Mouse (Mus musculus): ENCODE results near the gene Prkd2. TPM values are rescaled to one million over a fixed set of nuclear protein-coding genes. Genes with fewer than 3 reads are reported as not detected.

The Prkd2 gene
- polyA plus RNA-seq, 1 experiment: 6.5 TPM

DNA sequence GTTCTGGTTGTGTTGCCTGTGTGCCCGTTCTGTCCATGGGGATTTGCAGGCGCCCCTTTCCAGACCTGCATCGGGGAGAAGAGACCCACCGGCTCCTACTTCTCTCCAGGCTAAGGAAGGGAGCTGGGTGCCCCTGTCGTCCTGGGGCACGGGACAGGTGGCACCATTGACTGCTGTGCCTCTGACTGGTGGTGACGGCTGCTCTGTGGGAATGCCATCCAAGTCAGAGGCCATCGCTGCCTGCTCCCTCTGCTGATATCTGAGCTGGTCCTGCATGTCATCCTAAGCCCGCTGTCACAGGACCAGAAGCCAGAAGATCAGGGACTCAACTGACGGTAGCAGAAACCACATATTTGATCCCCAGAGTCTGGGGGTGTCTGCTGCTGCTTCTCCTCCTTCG is 66.2 kb downstream of the Prkd2 start:
- no peaks in the 10 kb centered on the region for H3K27me3 ChIP-seq (ENCODE audit: control insufficient read depth, insufficient read depth, low read length)
- no peak overlapping the region for H3K27ac ChIP-seq (ENCODE audit: insufficient read depth, low read length)
- WGBS: 58% methylated on average over 11 of the region's 11 CpGs
- DNase-seq: no peak
- no peak overlapping the region for H3K4me3 ChIP-seq (replicated peaks; ENCODE audit: insufficient read depth, low read depth, low read length)
- H3K4me1 ChIP-seq (ENCODE audit: control insufficient read depth, insufficient read depth, low read length): 0 out of 2 replicates have a peak, but pooled peaks cover 2% of the 10 kb centered on the region
- no peak for TF ChIP-seq POLR2A (IDR thresholded peaks at IDR 0.05; ENCODE audit: borderline replicate concordance, insufficient read depth, low read length)

DNA sequence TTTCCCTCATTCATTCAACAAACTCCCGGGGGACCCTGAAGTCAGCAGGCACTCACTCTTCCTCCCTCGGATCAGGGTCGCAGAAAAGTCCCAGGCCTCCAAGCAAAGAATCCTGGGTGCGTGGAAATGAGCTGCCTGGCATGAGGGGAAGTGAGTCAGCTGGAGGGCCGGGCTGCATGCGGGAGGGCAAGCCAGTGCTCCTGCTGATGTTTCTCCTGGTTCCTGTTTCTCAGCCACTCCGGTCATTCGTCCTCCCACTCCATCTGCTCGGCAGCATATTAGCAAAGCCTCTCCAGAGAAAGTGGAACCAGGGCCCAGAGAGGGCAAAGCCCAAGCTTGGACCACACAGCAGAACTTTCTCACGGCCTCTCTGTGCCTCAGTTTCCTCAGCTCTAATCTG is 67.2 kb downstream of the Prkd2 start:
- no peak overlapping the region for H3K4me3 ChIP-seq (replicated peaks; ENCODE audit: insufficient read depth, low read depth, low read length)
- WGBS: 23% methylated on average over 10 of the region's 10 CpGs
- DNase-seq: no peak
- no peaks in the 10 kb centered on the region for H3K27me3 ChIP-seq (ENCODE audit: control insufficient read depth, insufficient read depth, low read length)
- H3K27ac ChIP-seq (ENCODE audit: insufficient read depth, low read length): no peak overlapping the region
- TF ChIP-seq POLR2A (IDR thresholded peaks at IDR 0.05; ENCODE audit: borderline replicate concordance, insufficient read depth, low read length) (no peak), CTCF (IDR thresholded peaks at IDR 0.05; ENCODE audit: borderline replicate concordance, insufficient read depth, low read depth, low read length) (no peak)
- H3K4me1 ChIP-seq (ENCODE audit: control insufficient read depth, insufficient read depth, low read length): 0 out of 2 replicates have a peak, but pooled peaks cover 2% of the 10 kb centered on the region

DNA sequence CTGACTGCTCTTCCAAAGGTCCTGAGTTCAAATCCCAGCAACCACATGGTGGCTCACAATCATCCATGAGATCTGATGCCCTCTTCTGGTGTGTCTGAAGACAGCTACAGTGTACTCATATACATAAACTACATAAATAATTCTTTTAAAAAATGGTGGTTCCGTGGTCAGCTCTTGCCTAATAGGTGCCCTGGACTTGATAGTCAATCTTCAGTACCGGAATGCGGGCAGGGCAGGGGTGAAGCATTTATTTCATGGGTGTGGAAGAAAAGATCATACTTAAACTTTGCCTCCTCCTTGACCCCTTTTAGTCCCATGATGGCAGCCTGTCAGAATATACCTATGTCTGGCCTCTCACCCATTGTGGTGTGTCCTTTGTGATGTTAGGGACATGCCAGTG is 69.2 kb downstream of the Prkd2 start:
- Histone ChIP-seq H3K4me3 (replicated peaks; ENCODE audit: insufficient read depth, low read depth, low read length) (no peak overlapping the region), H3K27me3 (ENCODE audit: control insufficient read depth, insufficient read depth, low read length) (no peaks in the 10 kb centered on the region), H3K27ac (ENCODE audit: insufficient read depth, low read length) (no peak overlapping the region), H3K4me1 (ENCODE audit: control insufficient read depth, insufficient read depth, low read length) (peaks cover 17% of the 10 kb centered on the region)
- TF ChIP-seq CTCF (IDR thresholded peaks at IDR 0.05; ENCODE audit: borderline replicate concordance, insufficient read depth, low read depth, low read length) (no peak), POLR2A (IDR thresholded peaks at IDR 0.05; ENCODE audit: borderline replicate concordance, insufficient read depth, low read length) (no peak)
- WGBS: 95% methylated on average over 3 of the region's 3 CpGs
- no peak for DNase-seq

DNA sequence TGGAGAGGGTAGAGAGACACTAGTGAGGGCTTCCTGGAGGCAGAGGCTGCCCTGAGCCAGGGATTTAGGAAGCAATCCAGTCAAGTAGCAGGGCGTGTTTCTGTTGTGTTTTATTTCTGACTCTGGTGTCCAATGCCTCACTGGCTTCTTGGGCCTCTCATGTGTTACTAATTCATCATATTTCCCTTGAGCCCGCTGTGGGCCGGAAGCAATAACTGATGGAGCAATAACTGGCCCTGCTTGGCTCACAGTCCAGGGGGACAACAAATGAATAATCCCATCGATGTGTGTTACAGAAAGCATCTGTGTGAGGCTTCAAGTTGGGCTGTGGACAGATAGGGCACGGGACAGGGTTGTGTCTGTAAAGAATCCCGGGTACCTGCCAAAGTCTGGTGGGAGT is 69.7 kb downstream of the Prkd2 start:
- 63% methylated on average over 6 of the region's 6 CpGs for WGBS
- H3K4me3 ChIP-seq (replicated peaks; ENCODE audit: insufficient read depth, low read depth, low read length): no peak overlapping the region
- peaks cover 21% of the 10 kb centered on the region for H3K4me1 ChIP-seq (ENCODE audit: control insufficient read depth, insufficient read depth, low read length)
- H3K27ac ChIP-seq (ENCODE audit: insufficient read depth, low read length): no peak overlapping the region
- DNase-seq: no peak
- H3K27me3 ChIP-seq (ENCODE audit: control insufficient read depth, insufficient read depth, low read length): no peaks in the 10 kb centered on the region
- TF ChIP-seq POLR2A (IDR thresholded peaks at IDR 0.05; ENCODE audit: borderline replicate concordance, insufficient read depth, low read length): no peak
- TF ChIP-seq CTCF (IDR thresholded peaks at IDR 0.05; ENCODE audit: borderline replicate concordance, insufficient read depth, low read depth, low read length): no peak

DNA sequence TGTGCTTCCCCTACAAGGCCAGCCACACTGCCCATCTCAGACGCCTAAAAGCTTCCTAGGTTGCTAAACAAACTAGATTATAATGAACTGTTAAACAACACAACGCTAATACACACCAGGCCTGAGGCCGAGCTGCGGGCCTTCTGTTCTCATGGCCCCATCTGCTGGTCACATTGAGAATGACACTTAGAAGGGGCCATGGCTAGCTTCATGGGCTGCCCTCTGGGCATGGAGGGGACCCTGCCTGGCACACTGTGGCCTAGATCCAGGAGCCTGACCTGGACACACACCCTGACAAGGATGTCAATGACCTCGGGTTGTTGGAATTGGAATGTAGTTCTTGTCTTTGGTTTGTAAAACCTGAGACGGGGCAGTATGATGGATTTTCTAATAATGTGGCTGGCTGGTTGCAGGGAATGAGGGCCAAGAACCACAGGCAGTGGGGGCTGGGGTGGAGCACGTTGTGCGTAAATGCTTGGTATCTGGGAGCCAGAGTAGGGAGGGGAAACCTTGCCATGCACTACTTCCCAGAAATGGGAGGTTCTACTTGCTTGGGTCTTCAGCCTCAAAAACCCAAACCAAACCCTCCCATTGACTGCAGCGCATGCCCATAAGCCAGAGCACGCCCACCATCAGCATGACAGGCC is 71.2 kb downstream of the Prkd2 start:
- Histone ChIP-seq H3K4me3 (replicated peaks; ENCODE audit: insufficient read depth, low read depth, low read length) (no peak overlapping the region), H3K27me3 (ENCODE audit: control insufficient read depth, insufficient read depth, low read length) (no peaks in the 10 kb centered on the region), H3K4me1 (ENCODE audit: control insufficient read depth, insufficient read depth, low read length) (peaks cover 36% of the 10 kb centered on the region), H3K27ac (ENCODE audit: insufficient read depth, low read length) (no peak overlapping the region)
- DNase-seq: peak; percentile 71 to 77
- TF ChIP-seq CTCF (IDR thresholded peaks at IDR 0.05; ENCODE audit: borderline replicate concordance, insufficient read depth, low read depth, low read length) (peak; percentile 87), POLR2A (IDR thresholded peaks at IDR 0.05; ENCODE audit: borderline replicate concordance, insufficient read depth, low read length) (0 out of 2 replicates have a peak, but pooled peaks have one; percentile 23)
- 23% methylated on average over 10 of the region's 10 CpGs for WGBS

DNA sequence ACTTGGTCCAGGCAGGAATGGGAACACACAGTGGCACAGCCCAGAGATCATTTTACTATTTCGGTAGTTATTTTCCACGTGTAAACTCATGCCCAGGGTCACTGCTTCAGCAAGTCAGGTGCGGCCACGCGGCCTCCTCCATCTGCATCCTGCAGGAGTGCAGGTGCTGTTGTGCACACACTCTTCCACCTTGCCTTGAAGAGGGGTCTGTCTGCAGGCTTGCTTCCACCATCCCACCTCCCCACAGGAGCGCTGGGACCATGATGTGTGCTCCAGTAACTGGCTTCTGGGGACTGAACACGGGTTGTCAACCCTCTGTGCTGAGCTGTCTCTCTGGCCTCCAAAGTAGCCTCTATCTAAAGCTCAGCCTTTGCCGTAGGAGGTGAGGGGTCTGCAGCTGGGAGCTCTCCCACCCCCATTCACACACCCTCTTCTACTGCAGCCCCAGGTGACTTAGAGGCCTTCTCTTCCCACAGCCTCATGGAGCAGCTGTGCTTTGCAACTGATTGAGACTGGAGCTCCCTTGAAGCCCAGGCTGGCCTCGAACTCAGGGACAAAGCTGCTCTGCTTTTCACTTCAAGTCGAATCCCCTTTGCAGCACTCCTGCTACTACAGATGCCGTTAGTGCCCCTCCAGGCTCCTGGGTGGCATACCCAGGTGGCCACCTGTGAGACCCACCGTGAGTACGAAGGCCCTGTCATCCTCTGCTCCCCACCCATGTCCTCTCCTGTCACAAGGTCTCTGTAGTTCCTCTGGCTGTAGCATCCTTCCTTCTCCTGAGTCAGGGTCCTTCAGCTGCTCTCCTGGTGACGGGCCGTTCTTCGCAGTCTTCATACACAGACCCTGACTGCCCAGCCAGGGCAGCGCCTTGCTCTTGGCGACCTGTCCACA is 72.0 kb downstream of the Prkd2 start:
- Histone ChIP-seq H3K4me3 (replicated peaks; ENCODE audit: insufficient read depth, low read depth, low read length) (no peak overlapping the region), H3K27ac (ENCODE audit: insufficient read depth, low read length) (no peak overlapping the region), H3K4me1 (ENCODE audit: control insufficient read depth, insufficient read depth, low read length) (peaks cover 42% of the 10 kb centered on the region), H3K27me3 (ENCODE audit: control insufficient read depth, insufficient read depth, low read length) (no peaks in the 10 kb centered on the region)
- WGBS: 77% methylated on average over 18 of the region's 18 CpGs
- peak in 1 of 2 experiments; percentile 34 for DNase-seq
- no peak for TF ChIP-seq CTCF (IDR thresholded peaks at IDR 0.05; ENCODE audit: borderline replicate concordance, insufficient read depth, low read depth, low read length)
- no peak for TF ChIP-seq POLR2A (IDR thresholded peaks at IDR 0.05; ENCODE audit: borderline replicate concordance, insufficient read depth, low read length)

DNA sequence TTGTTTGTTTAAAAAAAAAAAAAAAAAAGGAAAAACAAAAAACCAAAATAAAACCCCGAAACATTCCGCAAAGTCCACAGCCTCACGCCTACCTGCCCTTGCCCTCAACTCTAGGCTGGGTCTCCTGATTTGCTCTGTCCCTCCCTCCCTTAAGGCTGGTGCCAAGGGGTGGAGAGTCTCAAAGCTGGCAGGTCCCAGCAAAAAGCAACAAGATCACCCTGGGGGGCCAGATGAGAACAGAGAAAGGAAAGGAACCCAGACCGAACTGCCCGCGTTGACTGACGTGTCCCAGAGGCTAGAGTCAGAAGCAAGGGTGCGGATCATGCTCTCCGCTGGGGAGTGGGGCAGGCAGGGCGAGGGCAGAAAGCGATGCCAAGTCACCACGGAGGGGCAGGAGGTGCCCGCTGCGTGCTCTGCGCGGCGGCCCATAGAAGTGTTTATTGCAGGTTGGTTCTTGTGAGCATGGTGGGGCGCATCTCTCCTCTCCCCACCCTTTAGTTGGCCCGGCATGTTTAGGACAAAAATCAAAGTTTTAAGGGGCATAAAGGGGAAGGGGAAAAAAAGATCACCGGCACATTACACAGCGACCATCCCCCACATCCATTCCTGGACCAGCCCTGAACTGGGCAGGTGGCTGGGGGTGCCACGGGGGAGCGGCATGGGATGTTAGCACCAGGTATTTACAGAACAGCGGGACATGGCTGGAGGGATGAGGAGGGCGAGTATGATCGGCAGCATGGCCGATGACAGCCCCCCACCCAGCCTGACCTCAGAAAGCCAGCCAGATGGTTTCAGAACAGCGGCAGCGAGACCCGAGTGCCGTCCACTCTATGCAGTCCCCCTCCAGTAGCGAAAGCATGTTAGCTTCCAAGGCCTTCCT is 73.0 kb downstream of the Prkd2 start:
- peak; percentile 45 to 58 for DNase-seq
- no peak overlapping the region for H3K4me3 ChIP-seq (replicated peaks; ENCODE audit: insufficient read depth, low read depth, low read length)
- H3K27ac ChIP-seq (ENCODE audit: insufficient read depth, low read length): no peak overlapping the region
- H3K4me1 ChIP-seq (ENCODE audit: control insufficient read depth, insufficient read depth, low read length): peaks cover 46% of the 10 kb centered on the region
- 37% methylated on average over 32 of the region's 32 CpGs for WGBS
- H3K27me3 ChIP-seq (ENCODE audit: control insufficient read depth, insufficient read depth, low read length): no peaks in the 10 kb centered on the region
- no peak for TF ChIP-seq POLR2A (IDR thresholded peaks at IDR 0.05; ENCODE audit: borderline replicate concordance, insufficient read depth, low read length)
- TF ChIP-seq CTCF (IDR thresholded peaks at IDR 0.05; ENCODE audit: borderline replicate concordance, insufficient read depth, low read depth, low read length): no peak

All from cerebellum, adult 2 months (tissue).